Mouse (Mus musculus): Measurements from ENCODE around the gene Ralgapa2. TPM values are rescaled to one million over a fixed set of nuclear protein-coding genes. Genes with fewer than 3 reads are reported as not detected.

Ralgapa2 gene
- total and polyA plus RNA-seq, 3 experiments, result 5.6 to 10.3 (median 8.9) TPM

GRCm38 (mm10) chr2:146512581-146512920 lies 407 bp upstream of the Ralgapa2 start:
- H3K4me3 ChIP-seq (replicated peaks in 1 of 3; ENCODE audit: low read depth in 2 of 3, low read length in 2 of 3, poor library complexity in 1 of 3), result no peak overlapping the region
- no peaks in the 10 kb centered on the region for H3K79me2 ChIP-seq (replicated peaks; ENCODE audit: control insufficient read depth, extremely low read depth, insufficient read depth, poor library complexity, severe bottlenecking)
- H3K9ac ChIP-seq (ENCODE audit: insufficient read depth, low read depth), result peak overlapping the region; percentile 20; the same call in 1 of the 2 replicates
- TF ChIP-seq RCOR1 (conservative IDR thresholded peaks at IDR 0.05; ENCODE audit: low read depth, low read length), result no peak
- 0 out of 2 replicates have a peak, but pooled peaks have one; percentile 68 for TF ChIP-seq MXI1 (IDR thresholded peaks at IDR 0.05; ENCODE audit: low read depth, low read length)
- H3K27ac ChIP-seq (ENCODE audit: insufficient read depth, low read depth), result no peak overlapping the region
- no peaks in the 10 kb centered on the region for H3K27me3 ChIP-seq (replicated peaks)
- dilution Hi-C loops (cut with MboI; ENCODE audit: extremely low pct_ligation_motif_present, extremely low pct_unique_long_range_greater_than_20kb, low sequenced_read_pairs), result no loop called here
- H3K36me3 ChIP-seq (replicated peaks in 1 of 2; ENCODE audit: control insufficient read depth in 1 of 2, insufficient read depth in 1 of 2, low read length in 1 of 2), result no peaks in the 10 kb centered on the region
- DNase-seq (ENCODE audit: extremely low read depth), result no peak
- H3K4me2 ChIP-seq (ENCODE audit: insufficient read depth, low read depth, poor library complexity, severe bottlenecking), result peak overlapping the region; percentile 42
- in situ Hi-C loops (cut with MboI; ENCODE audit: low pct_ligation_motif_present, low pct_unique_long_range_greater_than_20kb, low sequenced_read_pairs), result no loop called here
- peaks cover 5 to 16% of the 10 kb centered on the region in 2 experiments for H3K4me1 ChIP-seq (ENCODE audit: control insufficient read depth in 1 of 2, insufficient read depth in 2 of 2)
- no peaks in the 10 kb centered on the region for H3K9me3 ChIP-seq (replicated peaks; ENCODE audit: low read length)

DNA sequence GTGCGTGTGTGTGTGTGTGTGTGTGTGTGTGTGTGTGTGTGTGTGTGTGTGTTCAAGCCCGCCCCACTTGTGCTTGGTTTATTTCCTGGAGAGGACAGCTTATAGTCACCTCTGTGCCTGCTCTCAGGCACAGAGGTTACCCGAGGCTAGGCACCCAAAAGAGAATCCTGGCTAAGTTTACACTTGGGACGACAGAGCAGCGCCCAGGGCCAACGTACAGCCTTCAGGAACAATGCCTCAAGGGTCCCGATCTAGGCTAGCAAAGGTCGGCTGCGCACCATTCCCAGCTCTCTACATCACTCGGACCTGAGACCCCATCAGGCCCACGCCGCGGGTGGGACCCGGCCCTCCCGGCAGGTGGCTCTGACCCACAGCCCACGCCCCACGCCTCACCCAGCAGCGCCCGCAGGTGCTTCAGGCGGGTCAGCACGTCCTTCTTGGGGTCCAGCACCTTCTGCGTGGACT lies 711 bp downstream of the Ralgapa2 start:
- Histone ChIP-seq H3K9ac (ENCODE audit: insufficient read depth, low read depth) (peak overlapping the region; percentile 75), H3K4me1 (ENCODE audit: control insufficient read depth in 1 of 2, insufficient read depth in 2 of 2) (peaks cover 5 to 16% of the 10 kb centered on the region in 2 experiments), H3K27ac (ENCODE audit: insufficient read depth, low read depth) (no peak overlapping the region), H3K36me3 (replicated peaks in 1 of 2; ENCODE audit: control insufficient read depth in 1 of 2, insufficient read depth in 1 of 2, low read length in 1 of 2) (no peaks in the 10 kb centered on the region), H3K79me2 (replicated peaks; ENCODE audit: control insufficient read depth, extremely low read depth, insufficient read depth, poor library complexity, severe bottlenecking) (no peaks in the 10 kb centered on the region), H3K4me3 (replicated peaks in 1 of 3; ENCODE audit: low read depth in 2 of 3, low read length in 2 of 3, poor library complexity in 1 of 3) (peak overlapping the region; percentile 85 to 97 (median 96)), H3K9me3 (replicated peaks; ENCODE audit: low read length) (no peaks in the 10 kb centered on the region), H3K4me2 (ENCODE audit: insufficient read depth, low read depth, poor library complexity, severe bottlenecking) (peak overlapping the region; percentile 76), H3K27me3 (replicated peaks) (no peaks in the 10 kb centered on the region)
- peak; percentile 37; the same call in 1 of the 2 replicates for TF ChIP-seq MXI1 (IDR thresholded peaks at IDR 0.05; ENCODE audit: low read depth, low read length)
- no peak for TF ChIP-seq PAX5 (IDR thresholded peaks at IDR 0.05; ENCODE audit: low read length)
- no peak for TF ChIP-seq GABPA (IDR thresholded peaks at IDR 0.05; ENCODE audit: insufficient replicate concordance, low read depth, low read length)
- peak; percentile 21 for DNase-seq (ENCODE audit: extremely low read depth)
- in situ Hi-C loops (cut with MboI; ENCODE audit: low pct_ligation_motif_present, low pct_unique_long_range_greater_than_20kb, low sequenced_read_pairs) (no loop called here), dilution Hi-C loops (cut with MboI; ENCODE audit: extremely low pct_ligation_motif_present, extremely low pct_unique_long_range_greater_than_20kb, low sequenced_read_pairs) (no loop called here)

GRCm38 (mm10) chr2:146510780-146511179 lies 1.4 kb downstream of the Ralgapa2 start:
- H3K4me3 ChIP-seq (replicated peaks in 1 of 3; ENCODE audit: low read depth in 2 of 3, low read length in 2 of 3, poor library complexity in 1 of 3), result peak overlapping the region in 2 of 3 experiments; percentile 85 to 97
- H3K27me3 ChIP-seq (replicated peaks), result no peaks in the 10 kb centered on the region
- peak overlapping the region; percentile 75; the same call in 1 of the 2 replicates for H3K9ac ChIP-seq (ENCODE audit: insufficient read depth, low read depth)
- DNase-seq (ENCODE audit: extremely low read depth), result no peak
- H3K4me1 ChIP-seq (ENCODE audit: control insufficient read depth in 1 of 2, insufficient read depth in 2 of 2), result peaks cover 5 to 16% of the 10 kb centered on the region in 2 experiments
- TF ChIP-seq JUN (IDR thresholded peaks at IDR 0.05; ENCODE audit: insufficient read depth, low read depth, low read length), result no peak
- no peak for TF ChIP-seq NELFE (IDR thresholded peaks at IDR 0.05; ENCODE audit: low read depth, low read length)
- no peak for TF ChIP-seq CTCF (conservative IDR thresholded peaks at IDR 0.05 in 1 of 2, IDR thresholded peaks at IDR 0.05 in 1 of 2; ENCODE audit: low read depth in 2 of 2, low read length in 2 of 2)
- TF ChIP-seq JUND (conservative IDR thresholded peaks at IDR 0.05; ENCODE audit: low read depth, low read length), result no peak
- no peak for TF ChIP-seq MAZ (IDR thresholded peaks at IDR 0.05; ENCODE audit: low read depth, low read length)
- no peak for TF ChIP-seq MEF2A (IDR thresholded peaks at IDR 0.05; ENCODE audit: borderline replicate concordance, low read depth, low read length)
- no peak for TF ChIP-seq PAX5 (IDR thresholded peaks at IDR 0.05; ENCODE audit: low read length)
- no peaks in the 10 kb centered on the region for H3K9me3 ChIP-seq (replicated peaks; ENCODE audit: low read length)
- in situ Hi-C loops (cut with MboI; ENCODE audit: low pct_ligation_motif_present, low pct_unique_long_range_greater_than_20kb, low sequenced_read_pairs) (no loop called here), dilution Hi-C loops (cut with MboI; ENCODE audit: extremely low pct_ligation_motif_present, extremely low pct_unique_long_range_greater_than_20kb, low sequenced_read_pairs) (no loop called here)
- H3K36me3 ChIP-seq (replicated peaks in 1 of 2; ENCODE audit: control insufficient read depth in 1 of 2, insufficient read depth in 1 of 2, low read length in 1 of 2), result no peaks in the 10 kb centered on the region
- H3K4me2 ChIP-seq (ENCODE audit: insufficient read depth, low read depth, poor library complexity, severe bottlenecking), result peak overlapping the region; percentile 76
- no peak overlapping the region for H3K27ac ChIP-seq (ENCODE audit: insufficient read depth, low read depth)
- H3K79me2 ChIP-seq (replicated peaks; ENCODE audit: control insufficient read depth, extremely low read depth, insufficient read depth, poor library complexity, severe bottlenecking), result no peaks in the 10 kb centered on the region
